Mouse (Mus musculus): Measurements from ENCODE around the gene Grk2. TPM values are rescaled to one million over a fixed set of nuclear protein-coding genes. Genes with fewer than 3 reads are reported as not detected.

Gene Grk2
- polyA plus RNA-seq, 1 experiment from 2014 or later, result 26.8 TPM

DNA sequence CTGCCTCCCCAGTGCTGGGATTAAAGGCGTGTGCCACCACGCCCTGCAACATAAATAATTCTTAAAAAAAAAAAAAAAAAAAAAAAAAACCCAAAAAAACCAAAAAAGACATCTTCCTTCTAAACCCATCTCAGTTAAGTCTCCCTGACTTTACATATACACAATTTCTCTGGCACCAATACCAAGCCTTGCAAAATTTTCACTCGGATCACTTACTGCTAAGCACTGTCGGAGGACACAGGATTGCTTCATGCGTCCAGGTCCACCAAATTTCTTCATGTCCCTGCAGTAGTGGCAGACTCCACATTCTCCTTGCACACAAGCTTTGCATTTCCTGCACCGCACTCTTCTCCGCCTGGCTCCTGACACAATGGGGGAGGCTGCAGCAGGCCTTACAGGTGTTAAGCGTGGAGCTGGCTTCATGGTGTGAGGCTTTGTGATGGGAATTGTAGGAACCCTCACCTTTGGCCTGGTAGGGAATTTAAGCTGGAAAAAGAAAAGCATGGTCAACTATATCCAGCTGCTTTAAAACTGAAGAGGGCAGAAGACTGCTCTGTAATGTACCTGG, 22.8 kb upstream of the Grk2 start:
- Histone ChIP-seq H3K27me3 (ENCODE audit: control insufficient read depth, insufficient read depth, low read depth, low read length) (no peaks in the 10 kb centered on the region), H3K4me1 (ENCODE audit: control insufficient read depth, insufficient read depth, low read length) (peaks cover 17% of the 10 kb centered on the region), H3K4me2 (ENCODE audit: low read length) (no peak overlapping the region), H3K4me3 (ENCODE audit: low read depth, low read length) (no peak overlapping the region), H3K36me3 (ENCODE audit: control insufficient read depth, insufficient read depth, low read length) (peaks cover 33% of the 10 kb centered on the region), H3K9me3 (replicated peaks; ENCODE audit: control insufficient read depth, low read length, poor library complexity, severe bottlenecking) (no peaks in the 10 kb centered on the region), H3K27ac (ENCODE audit: low read length) (no peak overlapping the region), H3K9ac (ENCODE audit: low read depth, low read length) (no peak overlapping the region)
- WGBS, result 93% methylated on average over 8 of the region's 8 CpGs
- no peak for ATAC-seq

DNA sequence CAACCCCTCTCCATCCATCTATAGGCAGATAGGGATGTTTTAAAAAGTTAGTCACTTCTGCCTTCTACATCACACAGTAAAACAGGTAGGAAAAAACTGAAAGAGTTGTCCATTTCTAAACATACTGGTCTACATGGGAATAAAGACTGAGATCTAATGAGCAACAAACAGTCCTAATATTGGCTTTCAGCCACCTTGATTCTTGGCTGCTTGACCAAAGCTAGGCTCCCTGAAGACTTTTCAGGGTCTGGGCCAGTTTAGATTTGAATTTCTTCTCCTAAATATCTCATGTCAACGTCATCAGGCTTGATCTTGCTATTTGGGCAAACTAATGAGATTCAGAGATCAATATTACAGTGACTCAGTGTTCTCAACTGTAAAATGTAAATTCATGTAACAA, 20.9 kb upstream of the Grk2 start:
- Histone ChIP-seq H3K36me3 (ENCODE audit: control insufficient read depth, insufficient read depth, low read length) (peaks cover 40% of the 10 kb centered on the region), H3K4me2 (ENCODE audit: low read length) (no peak overlapping the region), H3K27ac (ENCODE audit: low read length) (no peak overlapping the region), H3K4me3 (ENCODE audit: low read depth, low read length) (no peak overlapping the region), H3K27me3 (ENCODE audit: control insufficient read depth, insufficient read depth, low read depth, low read length) (no peaks in the 10 kb centered on the region), H3K9ac (ENCODE audit: low read depth, low read length) (no peak overlapping the region), H3K4me1 (ENCODE audit: control insufficient read depth, insufficient read depth, low read length) (peaks cover 4% of the 10 kb centered on the region), H3K9me3 (replicated peaks; ENCODE audit: control insufficient read depth, low read length, poor library complexity, severe bottlenecking) (no peaks in the 10 kb centered on the region)
- no peak for ATAC-seq
- WGBS, result 76% methylated on average over 1 of the region's 1 CpGs

DNA sequence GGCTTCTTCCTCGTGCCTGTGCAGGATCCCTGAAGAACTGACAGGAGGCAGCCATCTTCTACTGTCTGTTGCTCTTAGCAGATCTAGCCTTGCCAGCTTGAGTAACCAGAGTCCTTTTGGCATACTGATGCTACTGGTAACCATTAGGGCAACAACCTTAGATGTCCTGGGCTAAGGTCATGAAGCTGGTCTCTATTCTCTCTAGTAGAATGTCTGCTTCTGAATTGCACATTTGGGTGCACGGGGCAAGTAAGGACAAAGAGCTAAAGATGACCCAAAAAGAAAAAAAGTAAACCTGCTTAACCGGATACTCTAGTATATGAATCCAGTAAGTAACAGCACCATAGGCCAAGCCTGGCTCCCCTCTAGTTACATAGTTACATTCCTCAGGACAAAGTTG, 20.1 kb upstream of the Grk2 start:
- Histone ChIP-seq H3K4me1 (ENCODE audit: control insufficient read depth, insufficient read depth, low read length) (no peaks in the 10 kb centered on the region), H3K36me3 (ENCODE audit: control insufficient read depth, insufficient read depth, low read length) (peaks cover 47% of the 10 kb centered on the region), H3K4me2 (ENCODE audit: low read length) (no peak overlapping the region), H3K27me3 (ENCODE audit: control insufficient read depth, insufficient read depth, low read depth, low read length) (no peaks in the 10 kb centered on the region), H3K9me3 (replicated peaks; ENCODE audit: control insufficient read depth, low read length, poor library complexity, severe bottlenecking) (no peaks in the 10 kb centered on the region), H3K9ac (ENCODE audit: low read depth, low read length) (no peak overlapping the region), H3K27ac (ENCODE audit: low read length) (no peak overlapping the region), H3K4me3 (ENCODE audit: low read depth, low read length) (no peak overlapping the region)
- no peak for ATAC-seq
- 94% methylated on average over 3 of the region's 3 CpGs for WGBS

DNA sequence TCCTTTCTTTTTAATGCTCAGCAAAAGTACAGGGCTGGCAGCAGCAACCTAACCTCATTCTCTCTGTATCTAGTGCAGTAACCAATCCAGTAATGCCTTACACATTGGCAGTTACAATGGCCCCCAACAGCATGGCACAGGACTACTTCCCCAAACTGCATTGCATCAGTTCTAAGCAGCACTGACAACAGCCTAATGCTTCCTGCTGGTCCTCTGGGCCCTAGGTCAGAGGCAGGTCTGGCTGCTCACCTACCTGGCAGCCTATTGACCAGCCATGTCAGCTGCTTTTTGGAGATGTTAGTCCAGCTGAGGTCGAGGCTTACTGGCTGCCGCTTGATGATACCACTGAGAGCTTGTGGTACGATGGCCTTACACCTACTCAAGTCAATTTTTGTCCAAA, 16.1 kb upstream of the Grk2 start:
- 90% methylated on average over 3 of the region's 3 CpGs for WGBS
- Histone ChIP-seq H3K36me3 (ENCODE audit: control insufficient read depth, insufficient read depth, low read length) (peaks cover 68% of the 10 kb centered on the region), H3K9me3 (replicated peaks; ENCODE audit: control insufficient read depth, low read length, poor library complexity, severe bottlenecking) (no peaks in the 10 kb centered on the region), H3K4me3 (ENCODE audit: low read depth, low read length) (no peak overlapping the region), H3K27ac (ENCODE audit: low read length) (no peak overlapping the region), H3K4me2 (ENCODE audit: low read length) (no peak overlapping the region), H3K9ac (ENCODE audit: low read depth, low read length) (no peak overlapping the region), H3K4me1 (ENCODE audit: control insufficient read depth, insufficient read depth, low read length) (no peaks in the 10 kb centered on the region), H3K27me3 (ENCODE audit: control insufficient read depth, insufficient read depth, low read depth, low read length) (no peaks in the 10 kb centered on the region)
- ATAC-seq, result no peak

DNA sequence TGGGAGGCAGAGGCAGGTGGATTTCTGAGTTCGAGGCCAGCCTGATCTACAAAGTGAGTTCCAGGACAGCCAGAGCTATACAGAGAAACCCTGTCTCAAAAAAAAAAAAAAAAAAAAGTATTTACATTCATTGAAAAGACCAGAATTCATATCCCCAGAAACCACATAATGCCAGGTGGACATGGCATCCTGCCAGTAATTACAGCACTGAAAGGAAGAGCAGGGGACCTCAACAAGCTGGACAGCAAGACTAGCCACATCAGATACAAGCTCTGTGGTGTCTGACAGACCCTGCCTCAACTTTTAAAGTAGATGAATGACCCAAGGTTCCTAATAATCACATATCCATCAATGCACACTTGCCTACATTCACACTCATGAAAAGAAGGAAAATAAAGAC, 15.6 kb upstream of the Grk2 start:
- 100% methylated on average over 1 of the region's 1 CpGs for WGBS
- H3K9ac ChIP-seq (ENCODE audit: low read depth, low read length), result no peak overlapping the region
- H3K4me1 ChIP-seq (ENCODE audit: control insufficient read depth, insufficient read depth, low read length), result no peaks in the 10 kb centered on the region
- H3K36me3 ChIP-seq (ENCODE audit: control insufficient read depth, insufficient read depth, low read length), result peaks cover 66% of the 10 kb centered on the region
- H3K4me3 ChIP-seq (ENCODE audit: low read depth, low read length), result no peak overlapping the region
- H3K4me2 ChIP-seq (ENCODE audit: low read length), result no peak overlapping the region
- no peaks in the 10 kb centered on the region for H3K27me3 ChIP-seq (ENCODE audit: control insufficient read depth, insufficient read depth, low read depth, low read length)
- ATAC-seq, result no peak
- no peaks in the 10 kb centered on the region for H3K9me3 ChIP-seq (replicated peaks; ENCODE audit: control insufficient read depth, low read length, poor library complexity, severe bottlenecking)
- no peak overlapping the region for H3K27ac ChIP-seq (ENCODE audit: low read length)

DNA sequence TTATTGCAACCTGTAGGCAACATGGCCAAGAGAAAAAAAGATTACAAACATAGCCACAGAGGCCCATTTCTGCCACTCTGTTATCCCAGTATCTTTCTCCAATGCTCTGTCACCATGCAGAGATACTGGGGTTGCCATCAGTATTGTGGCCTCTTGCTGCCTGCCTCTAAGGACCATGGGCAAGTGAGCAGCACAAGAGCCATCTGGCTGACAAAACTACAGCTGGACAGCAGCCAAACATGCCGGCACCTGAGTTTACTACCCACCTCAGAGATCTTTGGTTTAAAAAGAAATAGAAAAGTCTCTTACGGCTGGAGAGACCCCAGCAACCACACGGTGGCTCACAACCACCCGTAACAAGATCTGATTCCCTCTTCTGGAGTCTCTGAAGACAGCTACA, 13.2 kb upstream of the Grk2 start:
- Histone ChIP-seq H3K27ac (ENCODE audit: low read length) (no peak overlapping the region), H3K27me3 (ENCODE audit: control insufficient read depth, insufficient read depth, low read depth, low read length) (no peaks in the 10 kb centered on the region), H3K4me1 (ENCODE audit: control insufficient read depth, insufficient read depth, low read length) (no peaks in the 10 kb centered on the region), H3K36me3 (ENCODE audit: control insufficient read depth, insufficient read depth, low read length) (peaks cover 49% of the 10 kb centered on the region), H3K9ac (ENCODE audit: low read depth, low read length) (no peak overlapping the region), H3K9me3 (replicated peaks; ENCODE audit: control insufficient read depth, low read length, poor library complexity, severe bottlenecking) (no peaks in the 10 kb centered on the region), H3K4me3 (ENCODE audit: low read depth, low read length) (no peak overlapping the region), H3K4me2 (ENCODE audit: low read length) (no peak overlapping the region)
- no peak for ATAC-seq
- 86% methylated on average over 4 of the region's 4 CpGs for WGBS

DNA sequence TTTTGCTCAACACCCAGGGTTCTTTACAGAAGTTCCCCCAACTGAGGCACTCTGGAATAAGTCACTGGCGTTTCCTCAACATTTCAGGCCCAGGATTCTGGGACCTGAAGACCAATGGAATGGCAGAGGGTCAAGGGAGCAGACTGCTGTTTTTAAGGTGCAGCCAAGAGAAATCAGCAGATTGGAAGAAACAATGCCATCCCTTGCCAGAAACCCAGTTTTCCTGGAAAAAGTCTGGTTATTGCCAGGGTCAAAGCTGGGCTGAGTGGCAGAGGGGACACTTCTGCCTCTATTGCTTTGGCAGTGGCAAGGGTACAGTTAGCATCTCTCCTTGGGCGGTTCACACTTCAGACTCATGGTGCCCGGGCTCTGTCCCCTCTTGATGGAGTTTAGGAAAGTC, 11.2 kb upstream of the Grk2 start:
- no peak for ATAC-seq
- WGBS, result 98% methylated on average over 3 of the region's 3 CpGs

DNA sequence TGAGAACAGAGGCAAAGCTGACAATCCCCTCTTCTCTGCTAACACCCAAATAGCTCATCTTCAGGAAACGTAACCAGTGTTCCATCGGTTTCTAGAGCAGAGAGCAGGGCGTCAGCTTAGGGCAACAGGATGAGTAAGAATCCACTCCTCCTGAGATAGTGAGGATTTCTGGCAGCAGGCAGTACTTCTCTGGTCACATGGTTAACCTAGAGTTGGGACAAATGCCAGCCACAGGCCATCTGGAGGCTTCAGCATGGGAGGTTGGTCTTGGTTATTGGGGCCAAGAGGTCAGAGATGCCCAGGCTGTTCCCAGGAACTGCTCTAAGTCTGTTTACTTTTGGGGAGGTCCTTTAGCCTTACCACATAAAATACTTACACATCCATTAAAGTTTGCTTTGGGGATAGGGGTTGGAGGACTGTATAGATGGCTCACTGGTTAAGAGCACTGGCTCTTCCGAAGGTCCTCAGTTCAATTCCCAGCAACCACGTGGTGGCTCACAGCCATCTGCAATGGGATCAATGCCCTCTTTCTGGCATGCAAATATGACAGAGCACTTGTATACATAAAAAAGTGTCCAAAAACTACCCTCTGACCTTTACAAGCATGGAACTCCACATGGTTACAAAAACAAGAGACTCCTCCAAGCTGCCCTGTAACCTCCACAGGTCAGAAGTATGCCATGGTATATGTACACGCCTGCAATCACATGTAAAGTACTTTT, 9.4 kb upstream of the Grk2 start:
- WGBS, result 80% methylated on average over 6 of the region's 6 CpGs
- no peak overlapping the region for H3K4me3 ChIP-seq (ENCODE audit: low read depth, low read length)
- no peaks in the 10 kb centered on the region for H3K4me1 ChIP-seq (ENCODE audit: control insufficient read depth, insufficient read depth, low read length)
- no peak overlapping the region for H3K9ac ChIP-seq (ENCODE audit: low read depth, low read length)
- no peak overlapping the region for H3K27ac ChIP-seq (ENCODE audit: low read length)
- no peaks in the 10 kb centered on the region for H3K9me3 ChIP-seq (replicated peaks; ENCODE audit: control insufficient read depth, low read length, poor library complexity, severe bottlenecking)
- H3K4me2 ChIP-seq (ENCODE audit: low read length), result no peak overlapping the region
- ATAC-seq, result no peak
- peaks cover 28% of the 10 kb centered on the region for H3K36me3 ChIP-seq (ENCODE audit: control insufficient read depth, insufficient read depth, low read length)
- H3K27me3 ChIP-seq (ENCODE audit: control insufficient read depth, insufficient read depth, low read depth, low read length), result no peaks in the 10 kb centered on the region

More for the DNA sequence above, 11.2 kb upstream of the Grk2 start:
- peaks cover 45% of the 10 kb centered on the region for H3K36me3 ChIP-seq (ENCODE audit: control insufficient read depth, insufficient read depth, low read length)
- no peak overlapping the region for H3K27ac ChIP-seq (ENCODE audit: low read length)
- no peaks in the 10 kb centered on the region for H3K9me3 ChIP-seq (replicated peaks; ENCODE audit: control insufficient read depth, low read length, poor library complexity, severe bottlenecking)
- no peaks in the 10 kb centered on the region for H3K27me3 ChIP-seq (ENCODE audit: control insufficient read depth, insufficient read depth, low read depth, low read length)
- H3K4me3 ChIP-seq (ENCODE audit: low read depth, low read length), result no peak overlapping the region
- H3K9ac ChIP-seq (ENCODE audit: low read depth, low read length), result no peak overlapping the region
- no peak overlapping the region for H3K4me2 ChIP-seq (ENCODE audit: low read length)
- H3K4me1 ChIP-seq (ENCODE audit: control insufficient read depth, insufficient read depth, low read length), result no peaks in the 10 kb centered on the region

DNA sequence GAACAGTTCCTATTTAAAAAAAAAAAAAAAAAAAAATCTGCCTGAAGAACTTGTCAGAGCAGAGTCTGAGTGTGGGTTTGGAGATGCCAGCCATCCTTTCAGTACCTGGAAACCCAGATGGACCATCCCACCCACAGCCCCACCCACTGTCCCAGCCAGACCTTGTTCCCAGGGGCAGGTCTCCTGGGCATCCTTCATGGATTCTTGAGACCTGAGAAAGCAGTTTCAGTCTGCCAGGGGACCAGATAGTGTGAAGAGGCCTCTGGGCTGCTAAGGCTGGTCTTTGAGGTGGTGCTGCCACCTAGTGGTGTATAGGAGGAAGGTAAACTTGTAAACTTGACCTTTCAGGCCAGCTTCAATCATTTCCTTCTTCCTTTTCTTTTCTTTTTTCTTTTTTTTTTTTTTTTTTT, 3.8 kb upstream of the Grk2 start:
- Histone ChIP-seq H3K27ac (ENCODE audit: low read length) (no peak overlapping the region), H3K4me1 (ENCODE audit: control insufficient read depth, insufficient read depth, low read length) (peaks cover 17% of the 10 kb centered on the region), H3K4me2 (ENCODE audit: low read length) (no peak overlapping the region), H3K27me3 (ENCODE audit: control insufficient read depth, insufficient read depth, low read depth, low read length) (no peaks in the 10 kb centered on the region), H3K4me3 (ENCODE audit: low read depth, low read length) (no peak overlapping the region), H3K36me3 (ENCODE audit: control insufficient read depth, insufficient read depth, low read length) (peaks cover 3% of the 10 kb centered on the region; the same call in 1 of the 2 replicates), H3K9ac (ENCODE audit: low read depth, low read length) (no peak overlapping the region), H3K9me3 (replicated peaks; ENCODE audit: control insufficient read depth, low read length, poor library complexity, severe bottlenecking) (no peaks in the 10 kb centered on the region)
- ATAC-seq, result no peak
